Mouse (Mus musculus) lung, adult 2 months (tissue): ENCODE results near the gene Acot13.

ENCODE experiments used
- CTCF ChIP-seq: fragments of 200-500 bp; IDR thresholded peaks from 2 replicates; pipeline ENCODE4 v1.5.1; 2011; ENCODE audit warnings: mild to moderate bottlenecking, low read length, control low read depth; ENCODE audit not compliant: insufficient read depth
- POLR2A ChIP-seq: fragments of 200-500 bp; IDR thresholded peaks from 2 replicates; pipeline ENCODE4 v1.6.1; 2011; ENCODE audit warnings: low read depth, mild to moderate bottlenecking, control low read depth, low read length, borderline replicate concordance; ENCODE audit errors: extremely low read depth

GRCm38 (mm10) chr13:24806079-24806478 is 25.3 kb downstream of the Acot13 start:
- no peak for TF ChIP-seq CTCF
- no peak for TF ChIP-seq POLR2A
